Mouse (Mus musculus) G1E (cell line): ENCODE data around the gene Bbs1.

Experiments used
- CTCF ChIP-seq: IDR thresholded peaks from 2 replicates; pipeline ENCODE4 v1.5.1; 2012; ENCODE audit warnings: low read depth, low read length, inconsistent platforms, mixed read lengths
- GATA1 ChIP-seq: IDR thresholded peaks from 2 replicates; pipeline ENCODE4 v1.6.1; 2012; ENCODE audit warnings: borderline replicate concordance, low read length, inconsistent platforms, mixed read lengths
- POLR2AphosphoS5 ChIP-seq: IDR thresholded peaks from 2 replicates; pipeline ENCODE4 v1.6.1; 2012; ENCODE audit warnings: low read depth, low read length, inconsistent platforms; ENCODE audit not compliant: insufficient replicate concordance
- TAL1 ChIP-seq: conservative IDR thresholded peaks from 2 replicates; pipeline ENCODE4 v1.6.1; 2012; ENCODE audit warnings: low read depth, low read length, inconsistent platforms, mixed read lengths

DNA sequence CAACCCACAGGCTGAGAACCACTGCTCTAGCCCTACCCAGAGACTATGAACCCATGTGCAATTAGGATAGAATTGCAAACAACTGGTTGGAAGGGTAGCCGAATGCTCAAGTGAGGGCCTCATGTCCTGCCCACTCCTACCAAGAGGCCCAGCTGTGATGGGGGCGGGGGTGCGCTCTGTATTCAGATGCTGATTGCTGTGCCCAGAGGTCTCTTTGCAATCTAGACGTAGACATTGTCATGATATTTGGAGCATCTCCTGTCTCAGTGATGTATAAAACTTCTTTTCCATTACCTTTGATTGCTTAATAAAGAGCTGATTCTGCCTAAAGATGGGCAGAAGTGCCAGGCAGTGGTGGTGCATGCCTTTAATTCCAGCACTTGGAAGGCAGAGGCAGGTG lies 56.6 kb downstream of the Bbs1 start:
- TF ChIP-seq CTCF (no peak), POLR2AphosphoS5 (no peak), GATA1 (no peak), TAL1 (no peak)
